Mouse (Mus musculus) lung, postnatal 0 days (tissue): ENCODE measurements at regions not wholly inside any gene's neighbourhood (a gene's known extent, or its start where the extent isn't known, plus 50 kb on each side); places are given as distances from the start of the nearest gene placed in this dataset.
"Not testable (repeated sequence)": the region's sequence is repeated elsewhere in the genome, so short reads cannot be mapped to it uniquely, and the experiment has no call there.

ENCODE experiments used
- ATAC-seq: fragments of 200-750 bp; cut with Nextera tagmentation; 2 replicates; pipeline ENCODE4 v1.8.0; 2017; ENCODE audit warnings: moderate library complexity
- DNase-seq: peaks from one replicate; pipeline ENCODE4 v3.0.0-alpha.2; 2016; ENCODE audit warnings: low spot score
- H3K27ac ChIP-seq: fragments of 300-500 bp; sonication (generic); 2 replicates; pipeline ENCODE4 v1.5.1; 2014; ENCODE audit warnings: antibody characterized with exemption, mild to moderate bottlenecking, low read length, mixed read lengths
- H3K27me3 ChIP-seq: fragments of 300-500 bp; sonication (generic); replicated peaks from 2 replicates; pipeline ENCODE4 v1.6.1; 2014; ENCODE audit warnings: low read length, mixed read lengths; ENCODE audit not compliant: insufficient read depth
- H3K36me3 ChIP-seq: fragments of 300-500 bp; sonication (generic); 2 replicates; pipeline ENCODE4 v1.6.1; 2014; ENCODE audit warnings: low read length, mixed read lengths; ENCODE audit not compliant: insufficient read depth
- H3K4me1 ChIP-seq: fragments of 300-500 bp; sonication (generic); 2 replicates; pipeline ENCODE4 v1.6.1; 2014; ENCODE audit warnings: antibody characterized with exemption, low read depth, low read length, mixed read lengths; ENCODE audit not compliant: insufficient read depth
- H3K4me2 ChIP-seq: fragments of 300-500 bp; sonication (generic); replicated peaks from 2 replicates; pipeline ENCODE4 v1.6.1; 2014; ENCODE audit warnings: low read depth, mild to moderate bottlenecking, low read length, moderate library complexity, mixed read lengths
- H3K4me3 ChIP-seq: fragments of 300-500 bp; sonication (generic); 2 replicates; pipeline ENCODE4 v1.5.1; 2014; ENCODE audit warnings: low read depth, low read length
- H3K9ac ChIP-seq: fragments of 300-500 bp; sonication (generic); replicated peaks from 2 replicates; pipeline ENCODE4 v1.6.1; 2014; ENCODE audit warnings: low read depth, mild to moderate bottlenecking
- H3K9me3 ChIP-seq: fragments of 300-500 bp; sonication (generic); 2 replicates; pipeline ENCODE4 v1.6.1; 2016; ENCODE audit warnings: low read length, mixed read lengths
- CTCF ChIP-seq: IDR thresholded peaks from 2 replicates; pipeline ENCODE4 v1.5.1; 2016; ENCODE audit warnings: antibody characterized with exemption, mild to moderate bottlenecking
- EP300 ChIP-seq: IDR thresholded peaks from 2 replicates; pipeline ENCODE4 v1.6.1; 2016; ENCODE audit warnings: antibody characterized with exemption, mild to moderate bottlenecking, control low read depth
- WGBS: fragments of 180-500 bp; shearing (Covaris S2); extraction: QIAGEN DNeasy Blood & Tissue Kit; methylation state at CpG from one replicate; pipeline ENCODE4 v1.1.7; 2014; 5-methylcytosine and 5-hydroxymethylcytosine counted together

DNA sequence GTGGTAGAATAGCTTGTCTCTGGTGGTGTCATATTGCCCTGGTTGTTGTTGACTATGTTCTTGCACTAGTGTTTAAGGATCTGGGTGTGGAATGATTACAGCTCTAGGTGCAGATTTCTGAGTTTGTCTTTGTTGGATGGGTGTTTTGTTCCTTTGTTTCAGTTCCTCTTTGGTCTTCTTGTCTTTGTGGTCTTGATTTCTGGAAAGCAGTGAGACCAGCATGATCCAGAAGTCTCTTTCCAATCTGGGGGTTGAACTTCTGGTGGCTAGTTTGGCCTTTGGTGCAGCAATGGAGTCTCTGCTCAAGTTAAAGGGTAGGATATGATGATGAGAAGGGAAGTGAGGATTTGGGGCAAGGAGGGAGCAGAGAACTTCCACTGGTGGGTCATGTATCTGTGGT, 174.4 kb downstream of the St8sia4 start:
- H3K27ac ChIP-seq = no peak overlapping the region
- H3K9ac ChIP-seq = no peak overlapping the region
- ATAC-seq (no peak), DNase-seq (no peak)
- no peaks in the 10 kb centered on the region for H3K27me3 ChIP-seq
- no peaks in the 10 kb centered on the region for H3K4me1 ChIP-seq
- H3K9me3 ChIP-seq = no peaks in the 10 kb centered on the region
- TF ChIP-seq CTCF = no peak
- TF ChIP-seq EP300 = no peak
- no peaks in the 10 kb centered on the region for H3K36me3 ChIP-seq
- H3K4me3 ChIP-seq = no peak overlapping the region
- no peak overlapping the region for H3K4me2 ChIP-seq

GRCm38 (mm10) chr1:95500671-95501070, 166.7 kb downstream of the St8sia4 start:
- not testable (repeated sequence) for ATAC-seq, DNase-seq, H3K9me3 ChIP-seq, H3K27ac ChIP-seq, H3K4me2 ChIP-seq, H3K4me1 ChIP-seq, H3K4me3 ChIP-seq, H3K9ac ChIP-seq, H3K36me3 ChIP-seq, H3K27me3 ChIP-seq

GRCm38 (mm10) chr1:95508718-95509117, 158.7 kb downstream of the St8sia4 start:
- no peaks in the 10 kb centered on the region for H3K4me1 ChIP-seq
- H3K4me2 ChIP-seq = no peak overlapping the region
- no peaks in the 10 kb centered on the region for H3K36me3 ChIP-seq
- TF ChIP-seq CTCF = no peak
- no peaks in the 10 kb centered on the region for H3K27me3 ChIP-seq
- H3K4me3 ChIP-seq = no peak overlapping the region
- no peak overlapping the region for H3K27ac ChIP-seq
- no peaks in the 10 kb centered on the region for H3K9me3 ChIP-seq
- WGBS = 94% methylated on average over 2 of the region's 2 CpGs
- ATAC-seq (no peak), DNase-seq (no peak)
- H3K9ac ChIP-seq = no peak overlapping the region

DNA sequence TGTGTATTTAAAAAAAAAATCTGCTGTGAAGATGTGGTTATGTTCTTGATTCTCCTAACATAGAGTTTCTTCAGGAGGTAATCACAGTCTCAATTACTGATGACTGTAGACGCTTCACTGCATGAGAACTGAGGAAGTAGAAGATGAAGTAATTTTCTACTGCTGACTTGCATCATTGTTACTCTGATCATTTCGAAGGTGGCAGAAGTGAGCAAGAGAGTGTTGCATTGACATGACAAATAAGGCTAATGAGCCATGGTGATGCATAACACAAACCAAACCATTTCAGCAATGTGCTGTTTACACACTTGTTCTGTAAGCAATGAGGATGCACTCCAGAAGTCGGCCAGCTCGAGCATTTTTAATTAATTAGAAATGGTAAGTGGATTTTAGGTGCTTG, 138.6 kb downstream of the St8sia4 start:
- Histone ChIP-seq H3K27ac (no peak overlapping the region), H3K36me3 (no peaks in the 10 kb centered on the region), H3K9ac (no peak overlapping the region), H3K4me1 (no peaks in the 10 kb centered on the region), H3K9me3 (no peaks in the 10 kb centered on the region), H3K4me2 (no peak overlapping the region), H3K4me3 (no peak overlapping the region), H3K27me3 (no peaks in the 10 kb centered on the region)
- TF ChIP-seq CTCF (no peak), EP300 (no peak)
- DNase-seq (peak; percentile 33), ATAC-seq (0 out of 2 replicates have a peak, but pooled peaks have one; percentile 19)
- 59% methylated on average over 4 of the region's 4 CpGs for WGBS

DNA sequence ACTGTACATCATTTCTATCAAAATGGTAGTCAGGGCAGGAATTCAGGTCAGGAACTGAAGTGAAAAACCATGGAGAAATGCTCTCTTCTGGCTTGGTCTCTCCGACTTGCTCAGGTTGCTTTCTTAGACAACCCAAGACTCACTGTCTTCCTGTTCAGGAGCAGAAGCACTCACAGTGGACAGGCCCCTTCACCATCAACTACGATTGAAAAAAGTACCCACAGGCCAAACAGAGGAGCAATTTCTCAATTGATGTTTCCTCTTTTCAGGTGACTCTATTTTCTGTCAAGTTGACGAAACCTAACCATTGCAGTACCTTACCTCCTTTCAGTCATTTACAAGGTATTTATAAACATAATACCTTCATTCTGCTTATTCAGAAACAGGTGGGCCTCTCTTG, 136.4 kb downstream of the St8sia4 start:
- 72% methylated on average over 3 of the region's 3 CpGs for WGBS
- H3K4me1 ChIP-seq = no peaks in the 10 kb centered on the region
- ATAC-seq (no peak), DNase-seq (no peak)
- H3K9me3 ChIP-seq = no peaks in the 10 kb centered on the region
- no peaks in the 10 kb centered on the region for H3K36me3 ChIP-seq
- H3K4me3 ChIP-seq = no peak overlapping the region
- H3K9ac ChIP-seq = no peak overlapping the region
- H3K27ac ChIP-seq = no peak overlapping the region
- H3K27me3 ChIP-seq = no peaks in the 10 kb centered on the region
- H3K4me2 ChIP-seq = no peak overlapping the region
- TF ChIP-seq EP300 (no peak), CTCF (no peak)
